Mouse (Mus musculus): ENCODE data around the gene Ush2a. TPM values are rescaled to one million over a fixed set of nuclear protein-coding genes. Genes with fewer than 3 reads are reported as not detected.

Ush2a gene
- polyA plus RNA-seq (2014; fragmentation: Illumina TruSeq; extraction: RNeasy Lipid Tissue Mini Kit (QIAGEN cat#74804); ENCODE audit: low replicate concordance): 0.15 TPM

GRCm38 (mm10) chr1:188261903-188262682 is at the start of gene Ush2a:
Gene Ush2a, plus strand, starts transcription at chr1:188262023.

DNA sequence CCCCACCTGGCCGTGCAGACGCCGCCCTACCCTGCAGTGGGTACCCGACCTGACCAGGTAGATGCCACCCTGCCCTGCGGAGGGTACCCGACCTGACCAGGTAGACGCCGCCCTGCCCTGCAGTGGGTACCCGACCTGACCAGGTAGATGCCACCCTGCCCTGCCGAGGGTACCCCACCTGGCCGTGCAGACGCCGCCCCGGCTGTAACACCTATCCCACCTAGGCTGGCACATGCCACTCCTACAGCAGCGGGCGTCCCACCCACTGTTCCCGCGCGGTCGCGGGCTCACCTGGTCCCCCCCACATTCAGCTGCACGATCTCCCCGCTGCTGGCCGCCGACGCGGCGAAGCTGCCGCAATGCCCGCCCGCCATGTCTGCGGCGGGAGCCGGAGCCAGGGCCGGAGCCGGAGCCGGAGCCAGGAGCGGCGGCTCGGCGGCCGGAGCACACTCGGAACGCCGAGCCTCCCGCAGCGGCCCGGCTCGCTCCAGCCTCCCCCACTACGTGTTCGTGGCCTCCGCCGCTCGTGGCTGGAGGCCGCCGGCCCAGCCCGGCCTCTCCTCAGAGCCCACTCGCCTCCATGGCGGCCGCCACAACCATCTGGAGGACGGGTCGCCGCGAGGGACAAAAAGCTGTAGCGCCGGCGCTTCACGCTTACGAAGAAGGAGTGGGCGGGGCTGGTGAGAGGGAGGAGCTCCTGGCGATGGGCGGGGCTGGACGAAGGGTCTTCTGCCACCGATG is 745.6 kb downstream of the Ush2a start, which contains the start of gene Kctd3:
Kctd3 (minus strand) TSS at position 603 of the 741 bp plus-strand sequence.

All from small intestine, adult 10 weeks (tissue).